Mouse (Mus musculus): ENCODE results near the gene Fam69b. TPM values are rescaled to one million over a fixed set of nuclear protein-coding genes. Genes with fewer than 3 reads are reported as not detected.
A peak's percentile ranks its signal among the peaks of the same experiment; 100 is the strongest.

Gene Fam69b
- total RNA-seq, 1 experiment from 2014 or later = 19.9 TPM

DNA sequence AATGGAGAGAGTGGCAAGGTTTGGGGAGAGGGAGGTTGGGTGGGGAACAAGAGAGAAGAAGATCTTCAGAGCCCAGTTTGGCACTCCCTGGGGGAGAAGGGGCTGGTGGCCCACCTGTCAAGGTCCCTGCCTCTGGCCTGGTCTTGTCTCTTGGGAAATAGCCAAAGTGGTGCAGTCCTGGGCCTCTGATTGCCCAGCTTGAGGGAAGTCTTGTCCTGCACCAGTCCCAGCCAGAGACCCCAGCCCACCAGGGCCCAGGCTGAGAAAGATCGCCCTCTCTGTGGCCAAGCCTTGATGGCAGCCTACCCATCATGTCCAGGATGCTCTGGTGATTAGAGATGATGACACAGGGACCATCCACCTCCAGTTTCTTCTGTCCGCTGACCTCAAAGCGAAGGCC, 31.4 kb upstream of the Fam69b start:
- ATAC-seq (replicated peaks; ENCODE audit: low read depth, poor library complexity, severe bottlenecking) = no peak

DNA sequence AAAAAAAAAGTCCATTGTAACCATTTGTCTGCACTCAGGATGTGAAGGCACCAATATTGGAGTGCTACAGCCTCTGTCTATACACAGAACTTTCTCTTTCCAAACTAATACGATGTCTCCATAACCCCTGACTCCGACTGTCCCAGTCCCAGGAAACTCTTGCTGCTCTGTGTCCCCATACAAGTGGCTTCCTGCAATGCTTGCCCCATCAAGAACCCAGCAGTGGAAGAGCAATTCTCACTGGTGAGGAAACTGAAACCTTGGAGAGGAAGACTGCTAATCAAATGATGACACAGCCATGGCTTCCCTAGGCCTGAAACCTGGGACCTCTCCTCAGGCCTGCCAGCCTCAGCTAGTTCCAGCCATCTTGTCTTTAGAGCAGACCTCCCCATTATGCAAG, 30.4 kb upstream of the Fam69b start:
- no peak for ATAC-seq (replicated peaks; ENCODE audit: low read depth, poor library complexity, severe bottlenecking)

DNA sequence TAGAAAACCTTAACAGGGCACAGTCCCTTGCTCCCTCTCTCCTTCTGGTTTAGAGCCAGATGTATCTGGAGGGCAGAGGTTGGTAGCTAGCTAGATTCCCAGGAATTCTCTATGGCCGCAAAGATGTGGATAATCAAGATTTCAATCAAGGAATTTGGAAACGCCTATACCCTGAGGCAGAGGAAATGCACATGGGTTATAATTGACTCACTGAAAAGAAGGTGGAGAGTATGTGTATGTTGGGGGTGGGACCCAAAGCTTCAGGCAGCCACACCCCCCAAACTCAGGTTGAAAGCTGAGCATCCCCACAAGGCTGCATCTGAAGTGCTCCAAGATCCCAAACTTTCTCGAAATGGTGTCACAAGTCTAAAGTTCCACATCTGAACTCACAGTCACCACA, 29.8 kb upstream of the Fam69b start:
- ATAC-seq (replicated peaks; ENCODE audit: low read depth, poor library complexity, severe bottlenecking) = no peak

- no peak for ATAC-seq (replicated peaks; ENCODE audit: low read depth, poor library complexity, severe bottlenecking)
Observed at GRCm38 (mm10) chr2:26599965-26600364, 28.3 kb upstream of the Fam69b start.

DNA sequence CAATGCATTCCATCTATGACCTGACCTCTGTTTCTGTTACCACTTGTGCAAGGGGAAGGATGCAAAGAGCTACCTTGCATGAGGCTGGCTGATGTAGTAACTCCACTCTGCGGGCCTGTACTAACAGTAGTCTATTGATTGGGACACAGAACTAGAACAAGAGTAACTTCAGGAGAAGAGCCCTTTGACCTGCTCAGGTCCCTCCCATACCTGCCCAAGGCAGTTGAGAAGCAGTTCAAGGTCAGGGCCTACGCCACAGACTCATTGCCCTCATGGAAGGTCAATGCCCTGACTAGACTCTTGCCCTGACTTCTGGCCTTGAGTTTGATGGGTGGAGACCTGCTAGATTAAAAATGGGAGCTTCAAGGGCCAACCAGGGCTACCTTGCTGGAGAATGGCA, 27.6 kb upstream of the Fam69b start:
- no peak for ATAC-seq (replicated peaks; ENCODE audit: low read depth, poor library complexity, severe bottlenecking)

GRCm38 (mm10) chr2:26601595-26601994, 26.7 kb upstream of the Fam69b start:
- no peak for ATAC-seq (replicated peaks; ENCODE audit: low read depth, poor library complexity, severe bottlenecking)

GRCm38 (mm10) chr2:26602631-26603030, 25.6 kb upstream of the Fam69b start:
- no peak for ATAC-seq (replicated peaks; ENCODE audit: low read depth, poor library complexity, severe bottlenecking)

DNA sequence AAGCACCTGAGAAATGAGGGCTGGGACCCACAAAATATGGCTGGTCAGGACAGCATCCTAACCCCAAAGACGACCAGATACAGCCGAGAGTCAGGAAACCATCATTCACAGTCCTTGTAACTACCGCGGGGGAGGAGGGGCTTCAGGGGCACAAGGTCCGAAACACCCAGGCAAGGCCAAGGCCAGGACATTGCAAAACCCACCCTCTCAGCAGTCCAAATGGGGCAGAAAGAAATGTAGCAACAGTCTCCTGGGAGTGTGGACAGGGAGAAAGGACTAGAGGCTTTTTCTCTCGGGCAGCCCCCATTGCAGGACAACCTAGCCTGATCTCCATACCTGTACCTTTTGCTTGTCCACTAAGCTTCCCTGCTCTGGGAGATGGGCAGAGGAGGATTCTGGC, 25.1 kb upstream of the Fam69b start:
- no peak for ATAC-seq (replicated peaks; ENCODE audit: low read depth, poor library complexity, severe bottlenecking)

GRCm38 (mm10) chr2:26603720-26604671, 24.3 kb upstream of the Fam69b start, which contains the start of gene Agpat2:
Agpat2 (minus strand) TSS chr2:26604417.
- ATAC-seq (replicated peaks; ENCODE audit: low read depth, poor library complexity, severe bottlenecking) = peak; percentile 67

GRCm38 (mm10) chr2:26605331-26605730, 22.9 kb upstream of the Fam69b start:
- no peak for ATAC-seq (replicated peaks; ENCODE audit: low read depth, poor library complexity, severe bottlenecking)

GRCm38 (mm10) chr2:26606579-26606978, 21.7 kb upstream of the Fam69b start:
- peak; percentile 31; the same call in 1 of the 2 replicates for ATAC-seq (replicated peaks; ENCODE audit: low read depth, poor library complexity, severe bottlenecking)

DNA sequence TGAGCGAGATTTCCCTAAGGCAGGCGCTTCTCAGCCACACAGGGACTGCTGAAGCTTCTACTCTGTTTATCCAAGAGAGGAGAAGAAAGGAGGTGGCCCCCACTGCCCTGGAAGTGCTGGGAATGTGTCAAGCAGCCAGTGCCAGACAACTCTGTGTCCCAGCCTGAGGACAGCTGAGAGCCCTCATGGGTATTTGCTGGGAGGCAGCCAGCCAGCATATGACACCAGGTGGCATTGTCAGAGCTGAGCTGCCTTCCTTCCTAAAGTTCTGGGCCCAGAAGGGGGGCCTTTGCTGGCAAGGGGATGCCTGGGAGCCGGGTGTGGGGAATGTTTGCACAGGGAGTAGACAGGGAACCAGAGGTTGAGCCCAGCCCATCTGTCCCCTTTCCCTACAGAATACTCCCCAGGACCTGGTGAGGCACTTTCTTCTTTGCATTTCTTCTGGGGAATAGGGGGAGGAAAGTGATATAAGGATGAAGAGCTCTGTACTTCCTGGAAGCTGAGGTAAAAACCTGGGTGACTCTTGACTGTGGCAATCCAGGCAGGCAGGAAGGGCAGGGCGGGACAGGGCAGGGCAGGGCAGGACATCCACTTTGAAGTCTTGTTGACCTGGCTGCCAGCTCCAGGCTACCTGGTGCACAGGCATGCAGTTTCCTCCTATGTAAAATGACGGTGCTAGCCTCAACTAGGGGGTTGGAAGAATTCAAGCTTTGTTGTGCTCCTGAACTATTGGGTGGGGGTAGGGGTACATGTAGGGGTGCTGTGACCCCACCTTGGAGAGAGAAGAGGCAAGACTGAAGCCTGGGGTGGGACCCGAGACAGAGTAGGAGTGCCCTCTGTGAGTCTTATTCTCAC, 21.0 kb upstream of the Fam69b start:
- ATAC-seq (replicated peaks; ENCODE audit: low read depth, poor library complexity, severe bottlenecking) = no peak

DNA sequence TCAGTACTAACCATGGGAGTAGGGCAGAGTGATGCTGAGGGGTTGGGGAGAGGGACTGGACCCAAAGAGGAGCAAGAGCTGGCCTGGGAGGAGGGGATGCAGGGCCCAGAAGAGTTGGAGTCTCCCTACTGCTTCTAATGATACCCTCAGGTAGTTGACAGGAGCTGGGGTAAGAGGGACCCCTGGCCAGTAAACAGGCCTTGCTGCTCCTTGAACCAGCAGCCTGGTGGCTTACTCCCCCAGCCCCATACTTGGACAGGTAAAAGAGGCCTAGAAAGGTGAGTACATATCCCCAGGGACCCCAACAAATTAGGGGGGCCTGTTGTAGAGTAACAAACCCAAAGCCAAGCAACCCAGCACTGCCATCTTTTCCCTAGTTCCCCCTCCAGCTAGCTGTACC, 19.5 kb upstream of the Fam69b start:
- ATAC-seq (replicated peaks; ENCODE audit: low read depth, poor library complexity, severe bottlenecking) = no peak

DNA sequence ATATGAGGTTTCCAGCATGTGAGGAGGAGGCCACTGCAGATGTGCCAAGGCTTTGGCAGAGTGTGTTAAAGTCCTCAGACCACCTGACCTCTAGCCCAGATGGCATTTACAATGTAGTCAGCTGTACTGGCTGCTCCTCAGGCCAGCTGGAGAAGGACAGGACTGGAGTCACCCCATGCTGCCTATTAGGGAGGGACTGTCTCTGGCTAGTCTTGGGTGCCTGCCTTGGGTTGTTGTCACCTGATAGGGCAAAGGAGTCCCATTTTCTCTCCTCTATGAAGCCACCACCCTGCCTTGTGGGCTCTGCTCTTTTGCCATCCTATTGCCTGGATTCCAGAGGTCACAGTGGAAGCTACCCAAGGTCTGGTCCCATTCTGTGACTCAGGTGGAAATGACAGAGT, 19.0 kb upstream of the Fam69b start:
- ATAC-seq (replicated peaks; ENCODE audit: low read depth, poor library complexity, severe bottlenecking) = no peak

DNA sequence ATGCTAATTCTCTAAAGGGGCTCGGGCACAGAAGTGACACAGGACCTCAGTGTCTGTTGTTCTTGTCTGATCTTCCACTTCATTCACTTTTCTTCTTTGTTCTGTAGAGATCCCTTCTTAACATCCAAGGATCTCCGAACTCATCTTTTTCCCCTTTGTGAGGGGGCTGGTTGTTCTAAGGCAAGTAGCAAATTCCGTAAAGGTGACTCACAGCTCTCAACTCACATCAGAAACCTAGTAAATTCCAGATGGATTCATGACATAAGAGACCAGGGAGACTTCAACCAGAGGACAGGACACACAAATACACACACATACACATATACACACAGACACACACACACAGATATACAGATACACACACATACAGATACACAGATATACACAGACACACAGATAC, 17.7 kb upstream of the Fam69b start:
- no peak for ATAC-seq (replicated peaks; ENCODE audit: low read depth, poor library complexity, severe bottlenecking)

DNA sequence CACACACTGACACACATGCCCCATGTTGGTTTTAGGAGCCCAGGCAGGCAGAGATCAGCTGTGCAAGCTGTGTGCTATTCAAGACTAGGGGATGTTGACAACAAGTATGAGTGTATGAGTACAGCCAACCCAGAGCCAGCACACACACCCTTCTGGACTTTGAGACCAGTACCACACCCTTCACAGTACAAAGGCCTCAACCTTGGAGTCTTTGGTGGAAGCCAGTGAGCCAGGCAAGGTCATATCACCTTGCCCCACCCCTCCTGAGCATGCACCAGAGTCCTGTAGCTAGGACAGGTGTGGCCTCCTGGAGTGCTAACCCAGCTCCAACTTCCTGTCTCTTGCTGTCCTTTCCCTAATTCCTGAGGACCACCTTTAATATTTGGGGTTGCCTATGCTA, 17.2 kb upstream of the Fam69b start:
- ATAC-seq (replicated peaks; ENCODE audit: low read depth, poor library complexity, severe bottlenecking) = no peak

DNA sequence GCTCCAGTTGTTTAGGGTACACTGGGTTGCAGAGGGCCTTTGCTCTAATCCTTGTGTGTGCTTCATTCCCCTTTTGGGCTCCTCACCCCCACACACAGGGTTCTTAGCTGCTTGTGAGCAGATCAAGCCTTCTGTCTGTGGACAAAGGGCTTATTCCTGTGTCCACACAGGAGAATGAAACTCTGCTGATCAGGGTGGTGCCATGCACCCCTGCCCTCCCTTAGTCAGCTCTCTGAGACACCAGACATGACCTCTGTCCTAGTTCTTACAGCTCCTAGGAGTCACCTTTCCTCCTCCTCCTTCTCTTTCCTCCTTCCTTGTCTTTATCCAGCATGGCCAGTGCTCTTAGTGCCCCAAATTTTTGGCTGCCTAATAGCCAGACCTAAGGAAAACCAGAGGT, 16.4 kb upstream of the Fam69b start:
- no peak for ATAC-seq (replicated peaks; ENCODE audit: low read depth, poor library complexity, severe bottlenecking)

- ATAC-seq (replicated peaks; ENCODE audit: low read depth, poor library complexity, severe bottlenecking) = no peak
Observed at GRCm38 (mm10) chr2:26614903-26615302, 13.4 kb upstream of the Fam69b start.

DNA sequence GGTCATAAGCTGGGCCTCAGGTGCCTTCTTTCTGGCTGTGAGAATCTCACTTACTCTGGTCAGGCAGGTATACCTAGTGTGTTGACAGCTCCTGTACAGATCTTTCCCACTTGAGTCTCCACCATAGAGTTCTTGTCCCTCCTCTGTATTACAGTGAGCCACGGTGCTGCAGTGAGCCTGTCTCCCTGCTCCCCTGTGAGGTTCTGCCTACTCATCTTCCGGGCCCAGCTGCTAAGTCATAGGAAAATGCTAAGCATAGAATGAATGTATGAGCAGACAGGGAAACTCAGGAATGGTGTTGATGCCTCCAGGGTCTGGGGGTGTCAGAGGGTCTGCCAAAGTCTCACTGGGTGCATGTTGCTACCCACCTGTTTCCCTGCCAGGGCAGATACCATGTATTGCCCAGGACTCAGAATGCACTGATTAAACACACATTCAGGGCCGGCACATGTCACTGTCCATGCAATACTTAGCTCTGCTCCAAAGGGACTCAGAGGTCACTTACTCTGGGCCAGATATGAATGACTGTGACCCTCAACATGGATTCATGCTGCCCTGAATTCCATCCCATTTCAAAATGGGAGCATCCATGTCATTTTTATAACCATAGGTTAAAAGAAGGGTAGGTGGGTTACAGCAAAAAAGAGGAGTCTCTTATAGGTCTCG, 12.7 kb upstream of the Fam69b start:
- ATAC-seq (replicated peaks; ENCODE audit: low read depth, poor library complexity, severe bottlenecking) = no peak

DNA sequence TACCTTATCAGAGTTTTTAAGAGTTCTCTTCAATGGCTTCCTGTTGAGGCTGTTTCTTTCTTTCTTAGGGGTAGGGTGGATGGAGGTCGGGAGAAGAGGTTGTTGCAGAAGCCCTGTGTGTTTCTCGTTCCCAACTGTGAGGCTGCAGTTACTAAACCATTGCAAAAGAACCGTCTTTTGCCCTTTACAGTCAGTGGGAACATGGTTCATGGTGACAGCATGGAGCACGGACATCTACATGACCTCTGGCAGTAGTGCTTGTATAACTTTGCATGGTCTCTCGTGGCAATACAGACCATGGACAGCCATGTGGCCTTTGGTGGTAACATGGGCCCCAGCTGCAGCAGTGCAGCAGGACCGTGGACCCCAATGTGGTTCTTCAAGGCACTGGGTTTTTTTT, 10.9 kb upstream of the Fam69b start:
- no peak for ATAC-seq (replicated peaks; ENCODE audit: low read depth, poor library complexity, severe bottlenecking)

Data from common myeloid progenitor, adult 5-6 weeks (primary cell).